Mouse (Mus musculus): ENCODE data around the gene S1pr1. TPM values are rescaled to one million over a fixed set of nuclear protein-coding genes. Genes with fewer than 3 reads are reported as not detected.

The S1pr1 gene
- polyA plus RNA-seq, 1 experiment from 2014 or later, result 58.6 TPM

DNA sequence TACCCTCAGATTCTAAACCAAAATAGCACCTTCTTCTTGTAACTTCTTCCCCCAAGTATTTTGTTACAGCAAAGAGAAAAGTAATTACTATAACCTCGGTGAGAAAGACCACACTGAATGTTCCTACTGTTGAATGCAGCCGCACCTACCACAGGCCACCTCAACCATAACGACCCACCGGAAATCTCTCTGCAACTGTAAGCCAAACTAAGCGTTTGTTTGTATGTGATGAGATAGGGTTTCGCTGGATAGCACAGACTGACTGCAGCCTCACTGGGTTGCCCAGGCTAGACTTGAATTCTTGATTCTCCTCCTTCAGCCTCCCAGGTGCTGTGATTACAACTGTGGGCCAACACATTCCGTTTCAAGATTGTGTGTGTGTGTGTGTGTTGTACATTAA, 15.5 kb upstream of the S1pr1 start:
- Histone ChIP-seq H3K27ac (no peak overlapping the region), H3K36me3 (ENCODE audit: inconsistent target) (no peaks in the 10 kb centered on the region)
- 97% methylated on average over 7 of the region's 7 CpGs for WGBS (ENCODE audit: missing documents)

GRCm38 (mm10) chr3:115729187-115729586, 14.3 kb upstream of the S1pr1 start:
- 38% methylated on average over 7 of the region's 7 CpGs for WGBS (ENCODE audit: missing documents)
- H3K4me3 ChIP-seq (ENCODE audit: inconsistent target), result no peak overlapping the region
- H3K27ac ChIP-seq, result 0 out of 2 replicates have a peak overlapping the region, but pooled peaks have one; percentile 22

More for the DNA sequence above, 15.5 kb upstream of the S1pr1 start:
- Histone ChIP-seq H3K4me3 (ENCODE audit: inconsistent target) (no peak overlapping the region), H3K79me2 (ENCODE audit: inconsistent target) (no peaks in the 10 kb centered on the region)

DNA sequence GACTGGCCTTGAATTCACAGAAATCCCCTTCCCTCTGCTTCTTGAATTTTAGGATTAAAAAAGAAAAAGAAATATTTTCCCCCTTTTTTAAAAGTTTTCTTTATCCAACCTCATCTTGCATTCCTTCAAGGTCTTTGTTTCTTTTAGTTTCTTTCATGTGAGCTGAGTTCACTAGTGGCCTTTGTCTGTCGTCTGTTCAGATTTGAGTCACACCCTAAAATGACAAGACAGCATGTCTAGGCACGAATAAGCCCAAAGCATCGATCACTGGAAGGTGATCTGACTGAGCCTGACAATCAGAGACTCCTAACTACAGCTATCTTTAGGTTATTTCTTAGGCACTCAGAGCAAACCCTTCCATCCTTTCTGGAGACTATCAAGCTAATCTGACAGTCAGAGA, 13.3 kb upstream of the S1pr1 start:
- Histone ChIP-seq H3K79me2 (ENCODE audit: inconsistent target) (no peaks in the 10 kb centered on the region), H3K4me3 (ENCODE audit: inconsistent target) (no peak overlapping the region), H3K27ac (no peak overlapping the region), H3K36me3 (ENCODE audit: inconsistent target) (no peaks in the 10 kb centered on the region)
- WGBS (ENCODE audit: missing documents), result 88% methylated on average over 3 of the region's 3 CpGs

More at GRCm38 (mm10) chr3:115729187-115729586, 14.3 kb upstream of the S1pr1 start:
- no peaks in the 10 kb centered on the region for H3K79me2 ChIP-seq (ENCODE audit: inconsistent target)
- no peaks in the 10 kb centered on the region for H3K36me3 ChIP-seq (ENCODE audit: inconsistent target)

- Histone ChIP-seq H3K4me3 (ENCODE audit: inconsistent target) (no peak overlapping the region), H3K79me2 (ENCODE audit: inconsistent target) (peaks cover 4% of the 10 kb centered on the region; the same call in 1 of the 2 replicates), H3K27ac (no peak overlapping the region), H3K36me3 (ENCODE audit: inconsistent target) (no peaks in the 10 kb centered on the region)
- 78% methylated on average over 6 of the region's 6 CpGs for WGBS (ENCODE audit: missing documents)
Measured at GRCm38 (mm10) chr3:115718886-115719285, 4.0 kb upstream of the S1pr1 start.

DNA sequence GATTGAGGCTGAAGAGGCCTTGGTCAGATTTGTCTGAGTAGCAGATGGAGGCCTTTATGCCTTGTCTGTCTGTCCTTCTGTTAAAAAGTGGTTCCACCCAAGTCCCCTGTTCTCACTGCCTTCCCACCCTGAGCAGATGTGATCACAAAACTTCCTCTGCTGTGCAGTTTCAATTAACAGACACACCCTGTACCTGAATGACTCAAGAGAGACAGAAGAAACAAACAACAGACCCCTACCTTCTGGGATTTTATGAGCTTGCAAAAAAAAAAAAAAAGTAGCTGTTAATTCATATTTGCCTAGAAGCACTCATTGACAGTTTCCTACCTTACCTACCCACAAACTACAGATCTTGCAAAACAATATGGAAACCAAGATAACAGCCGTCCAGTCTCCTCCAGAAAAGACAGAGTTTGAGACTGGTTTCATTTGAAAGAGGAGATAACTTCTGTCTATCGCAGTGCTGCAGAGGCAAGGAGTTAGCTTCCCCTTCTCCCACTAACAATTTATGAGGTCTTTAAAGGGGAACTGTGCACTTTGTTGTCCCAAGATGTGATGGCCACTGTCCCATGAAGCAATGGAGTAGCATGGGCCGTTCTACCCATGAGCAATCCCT, 1.1 kb upstream of the S1pr1 start:
- no peak overlapping the region for H3K4me3 ChIP-seq (ENCODE audit: inconsistent target)
- H3K27ac ChIP-seq, result no peak overlapping the region
- WGBS (ENCODE audit: missing documents), result 5% methylated on average over 3 of the region's 3 CpGs
- peaks cover 32% of the 10 kb centered on the region for H3K79me2 ChIP-seq (ENCODE audit: inconsistent target)
- H3K36me3 ChIP-seq (ENCODE audit: inconsistent target), result peaks cover 9% of the 10 kb centered on the region; the same call in 1 of the 2 replicates

DNA sequence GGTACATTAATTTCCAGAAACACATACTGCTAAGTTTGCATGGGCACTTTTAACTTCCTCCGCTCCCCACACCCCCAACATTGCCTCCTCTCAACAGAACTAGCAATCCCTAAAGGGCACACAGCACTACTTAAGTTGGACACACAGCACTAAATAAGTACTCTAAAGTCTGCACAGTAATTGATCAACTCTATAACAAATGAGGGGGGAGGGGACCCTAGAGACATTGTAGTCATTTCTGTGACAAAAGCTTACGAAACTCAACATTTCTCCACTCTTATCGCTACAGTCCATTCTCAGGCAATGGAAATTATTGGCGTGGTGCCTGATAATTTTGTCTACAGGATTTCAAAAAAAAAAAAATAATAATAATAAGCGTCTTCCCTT, 830 bp downstream of the S1pr1 start:
- WGBS (ENCODE audit: missing documents), result 0% methylated on average over 5 of the region's 5 CpGs
- H3K27ac ChIP-seq, result peak overlapping the region; percentile 46

GRCm38 (mm10) chr3:115713417-115714048, 1.3 kb downstream of the S1pr1 start:
- H3K4me3 ChIP-seq (ENCODE audit: inconsistent target), result peak overlapping the region; percentile 69
- H3K79me2 ChIP-seq (ENCODE audit: inconsistent target), result peaks cover 57% of the 10 kb centered on the region
- peak overlapping the region; percentile 46 for H3K27ac ChIP-seq
- WGBS (ENCODE audit: missing documents), result 12% methylated on average over 22 of the region's 22 CpGs
- H3K36me3 ChIP-seq (ENCODE audit: inconsistent target), result peaks cover 9% of the 10 kb centered on the region; the same call in 1 of the 2 replicates

More for the DNA sequence above, 830 bp downstream of the S1pr1 start:
- peaks cover 9% of the 10 kb centered on the region; the same call in 1 of the 2 replicates for H3K36me3 ChIP-seq (ENCODE audit: inconsistent target)
- H3K79me2 ChIP-seq (ENCODE audit: inconsistent target), result peaks cover 52% of the 10 kb centered on the region
- H3K4me3 ChIP-seq (ENCODE audit: inconsistent target), result peak overlapping the region; percentile 69

DNA sequence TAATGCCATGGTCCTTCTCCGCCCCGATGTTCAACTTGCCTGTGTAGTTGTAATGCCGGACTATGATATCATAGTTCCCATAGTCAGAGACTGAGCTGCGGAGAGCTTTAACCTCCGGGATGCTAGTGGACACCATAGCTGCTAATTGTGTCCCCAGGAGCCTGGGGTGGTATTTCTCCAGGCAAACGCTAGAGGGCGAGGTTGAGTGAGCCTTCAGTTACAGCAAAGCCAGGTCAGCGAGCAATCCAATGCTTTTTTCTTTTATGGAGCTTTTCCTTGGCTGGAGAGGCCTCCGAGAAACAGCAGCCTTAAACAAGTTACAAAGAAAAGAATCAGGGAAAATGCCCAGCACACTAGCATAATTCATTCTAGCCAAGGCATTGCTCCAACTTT, 2.1 kb downstream of the S1pr1 start:
- Histone ChIP-seq H3K27ac (peak overlapping the region; percentile 46), H3K4me3 (ENCODE audit: inconsistent target) (peak overlapping the region; percentile 69)
- WGBS (ENCODE audit: missing documents), result 12% methylated on average over 9 of the region's 9 CpGs

GRCm38 (mm10) chr3:115711924-115712807, 2.7 kb downstream of the S1pr1 start:
- no peak overlapping the region for H3K4me3 ChIP-seq (ENCODE audit: inconsistent target)
- peaks cover 57% of the 10 kb centered on the region for H3K79me2 ChIP-seq (ENCODE audit: inconsistent target)
- WGBS (ENCODE audit: missing documents), result 92% methylated on average over 23 of the region's 27 CpGs
- H3K27ac ChIP-seq, result peak overlapping the region; percentile 46; the same call in 1 of the 2 replicates
- peaks cover 9% of the 10 kb centered on the region; the same call in 1 of the 2 replicates for H3K36me3 ChIP-seq (ENCODE audit: inconsistent target)

More for the DNA sequence above, 2.1 kb downstream of the S1pr1 start:
- Histone ChIP-seq H3K36me3 (ENCODE audit: inconsistent target) (peaks cover 9% of the 10 kb centered on the region; the same call in 1 of the 2 replicates), H3K79me2 (ENCODE audit: inconsistent target) (peaks cover 57% of the 10 kb centered on the region)

DNA sequence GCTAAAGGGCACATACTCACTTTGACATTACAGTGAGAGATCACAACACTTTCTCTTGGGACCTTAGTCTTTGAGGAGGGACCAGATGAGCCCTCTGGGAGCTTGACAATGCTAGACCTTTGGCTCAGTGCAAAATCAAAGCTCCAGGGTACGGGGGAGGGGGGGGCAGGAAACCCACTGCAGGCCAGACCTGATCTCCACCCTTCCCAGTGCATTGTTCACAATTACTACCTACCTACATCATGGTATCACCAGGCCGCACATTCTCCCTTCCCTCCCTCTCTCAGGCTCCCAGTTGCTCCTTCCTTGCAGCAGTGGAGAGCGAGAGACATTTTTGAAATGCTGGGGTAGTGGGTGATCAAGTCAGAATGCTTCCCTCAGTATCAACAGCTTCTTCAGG, 3.5 kb downstream of the S1pr1 start:
- 84% methylated on average over 3 of the region's 3 CpGs for WGBS (ENCODE audit: missing documents)
- Histone ChIP-seq H3K36me3 (ENCODE audit: inconsistent target) (peaks cover 9% of the 10 kb centered on the region; the same call in 1 of the 2 replicates), H3K4me3 (ENCODE audit: inconsistent target) (no peak overlapping the region), H3K27ac (no peak overlapping the region), H3K79me2 (ENCODE audit: inconsistent target) (peaks cover 57% of the 10 kb centered on the region)

DNA sequence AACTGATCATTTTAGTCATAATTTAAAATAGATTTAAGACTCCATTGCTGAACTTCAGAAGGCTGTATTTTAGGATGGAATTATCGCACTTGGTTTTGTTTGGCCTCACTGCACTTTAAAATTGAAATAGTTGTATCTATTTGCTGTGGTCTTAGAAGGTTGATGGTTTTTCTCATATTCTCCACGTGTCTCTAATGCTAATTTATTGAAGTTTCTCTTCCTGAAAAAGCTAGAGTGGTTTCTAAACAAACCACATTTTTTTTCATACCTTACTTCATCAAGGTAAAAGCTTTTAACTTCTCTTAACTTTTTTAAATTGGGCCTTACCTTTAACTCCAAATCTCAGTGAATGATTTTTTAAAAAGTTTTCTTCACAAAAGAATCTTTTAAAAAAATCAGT, 4.8 kb downstream of the S1pr1 start:
- 44% methylated on average over 2 of the region's 2 CpGs for WGBS (ENCODE audit: missing documents)
- Histone ChIP-seq H3K27ac (no peak overlapping the region), H3K36me3 (ENCODE audit: inconsistent target) (peaks cover 9% of the 10 kb centered on the region; the same call in 1 of the 2 replicates), H3K79me2 (ENCODE audit: inconsistent target) (peaks cover 57% of the 10 kb centered on the region), H3K4me3 (ENCODE audit: inconsistent target) (no peak overlapping the region)

DNA sequence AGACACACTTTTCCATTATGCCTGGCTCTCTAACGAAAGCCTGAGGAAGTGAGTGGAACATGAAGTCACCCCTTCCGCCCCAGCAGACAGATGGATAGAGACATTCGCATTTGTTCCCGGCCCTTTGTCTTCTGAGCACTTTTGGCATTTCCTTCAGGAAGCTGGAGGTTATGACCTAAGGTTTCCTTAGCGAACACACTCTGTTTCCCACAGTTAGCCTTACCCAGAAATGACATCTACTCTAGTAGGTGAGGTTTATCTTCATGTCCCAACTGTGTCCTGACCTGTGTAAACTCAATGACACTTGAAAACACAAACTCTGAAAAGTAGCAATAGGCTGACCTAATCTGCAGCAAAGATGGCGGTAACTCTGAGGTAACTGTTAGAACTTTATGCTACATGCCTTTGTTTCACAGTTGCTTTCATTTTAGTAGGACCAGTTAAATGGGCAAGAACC, 5.7 kb downstream of the S1pr1 start:
- no peak overlapping the region for H3K4me3 ChIP-seq (ENCODE audit: inconsistent target)
- peaks cover 9% of the 10 kb centered on the region; the same call in 1 of the 2 replicates for H3K36me3 ChIP-seq (ENCODE audit: inconsistent target)
- WGBS (ENCODE audit: missing documents), result 91% methylated on average over 6 of the region's 6 CpGs
- peaks cover 56% of the 10 kb centered on the region for H3K79me2 ChIP-seq (ENCODE audit: inconsistent target)
- no peak overlapping the region for H3K27ac ChIP-seq

DNA sequence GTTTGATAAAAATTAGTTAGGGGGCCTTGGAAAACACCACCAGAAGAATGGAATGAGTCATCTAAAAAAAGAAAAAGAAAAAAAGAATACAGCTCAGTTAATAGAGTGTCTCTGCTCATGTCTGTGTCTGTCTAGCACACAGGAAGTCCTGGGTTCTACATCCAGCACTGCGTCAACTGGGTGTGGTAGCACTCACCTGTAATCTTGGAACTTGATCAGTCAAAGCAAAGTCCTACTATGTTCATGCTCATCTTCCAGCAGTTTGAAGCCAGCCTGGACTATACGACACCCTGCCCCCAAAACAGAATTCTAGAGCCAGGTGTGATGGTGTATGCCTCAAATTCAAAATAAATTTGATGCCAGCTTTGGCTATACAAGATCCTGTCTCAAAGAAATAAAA, 8.1 kb downstream of the S1pr1 start:
- Histone ChIP-seq H3K4me3 (ENCODE audit: inconsistent target) (no peak overlapping the region), H3K27ac (no peak overlapping the region), H3K79me2 (ENCODE audit: inconsistent target) (peaks cover 32% of the 10 kb centered on the region), H3K36me3 (ENCODE audit: inconsistent target) (peaks cover 4% of the 10 kb centered on the region; the same call in 1 of the 2 replicates)
- WGBS (ENCODE audit: missing documents), result 87% methylated on average over 2 of the region's 2 CpGs

DNA sequence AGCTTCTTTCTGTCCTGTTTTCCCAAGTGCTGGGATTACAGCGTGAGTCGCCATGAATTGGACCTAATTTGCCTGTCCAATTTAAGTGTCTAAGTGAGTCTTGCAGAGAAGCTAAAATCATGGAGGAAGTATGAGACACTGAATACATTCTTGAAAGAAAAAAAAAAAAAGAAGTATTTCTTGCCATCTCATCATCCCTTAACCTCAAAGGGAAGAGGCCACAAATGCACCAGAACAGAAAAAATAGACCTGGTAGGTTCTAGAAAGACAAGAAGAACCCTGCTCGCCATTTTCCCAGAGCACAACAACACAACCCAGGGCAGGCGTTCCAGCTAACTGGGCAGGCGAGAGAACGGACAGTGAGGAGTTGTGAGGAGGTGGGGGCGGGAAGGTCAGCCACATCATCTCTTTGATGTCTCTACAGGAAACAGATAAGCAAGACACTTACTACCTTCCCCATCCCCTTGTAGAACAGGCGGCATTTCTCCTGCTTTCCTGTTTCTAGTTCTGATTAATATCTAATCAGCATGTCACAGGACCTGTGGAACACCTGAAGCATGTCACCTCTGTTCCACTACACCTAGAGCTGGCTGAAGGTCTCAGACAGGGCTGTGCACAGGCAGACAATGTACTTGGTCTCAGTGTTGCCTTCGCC, 10.5 kb downstream of the S1pr1 start:
- H3K4me3 ChIP-seq (ENCODE audit: inconsistent target), result no peak overlapping the region
- H3K79me2 ChIP-seq (ENCODE audit: inconsistent target), result peaks cover 9% of the 10 kb centered on the region; the same call in 1 of the 2 replicates
- 29% methylated on average over 9 of the region's 9 CpGs for WGBS (ENCODE audit: missing documents)
- peak overlapping the region; percentile 85 for H3K27ac ChIP-seq
- no peaks in the 10 kb centered on the region for H3K36me3 ChIP-seq (ENCODE audit: inconsistent target)
